Mouse (Mus musculus): ENCODE data around the gene Olfr399.

Gene Olfr399

DNA sequence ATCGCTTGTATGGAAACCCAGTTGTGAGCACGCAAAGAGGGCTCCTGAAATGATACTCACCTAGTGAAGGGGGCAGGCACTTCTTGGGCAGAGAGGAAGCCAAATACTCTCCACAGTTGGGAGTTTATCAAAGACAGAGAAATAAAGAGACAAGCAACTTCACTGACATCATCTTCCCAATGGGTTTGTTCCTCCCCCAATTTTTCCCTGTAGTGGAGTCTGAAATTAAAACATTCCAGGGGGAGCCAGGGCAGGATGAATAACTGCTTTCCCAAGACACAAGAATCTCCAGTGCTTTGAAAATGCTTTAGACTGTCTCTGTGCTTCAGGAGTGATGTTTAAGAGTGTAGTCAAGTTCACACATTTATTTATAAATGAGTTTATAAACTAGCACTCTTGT is at the start of gene Olfr399, which contains the start of gene Olfr139:
Olfr399 (minus strand) TSS at position 165 of the 400 bp plus-strand sequence.
Olfr139 (minus strand) TSS at position 101 of the 400 bp plus-strand sequence.
- no peak for DNase-seq (ENCODE audit: extremely low spot score, low spot score)

DNA sequence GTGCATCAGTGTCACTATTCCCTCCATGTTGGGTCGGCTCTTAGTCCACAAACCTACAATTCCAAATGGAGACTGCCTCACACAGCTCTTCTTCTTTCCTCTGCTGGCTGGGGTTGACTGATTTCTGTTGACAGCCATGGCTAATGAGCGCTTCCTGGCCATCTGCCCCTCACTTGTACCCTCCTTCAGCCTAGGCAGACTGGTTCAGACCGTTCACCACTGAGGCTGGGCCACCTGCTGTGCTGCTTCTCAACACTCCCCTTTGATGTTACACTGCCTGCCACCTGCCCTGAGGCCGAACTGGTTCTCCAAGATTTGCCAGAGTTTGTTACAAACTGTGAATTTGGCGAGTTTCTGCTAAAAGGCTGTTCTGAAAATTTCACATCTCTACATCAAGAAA is 48.7 kb upstream of the Olfr399 start:
- DNase-seq (ENCODE audit: extremely low spot score, low spot score): peak; percentile 12

DNA sequence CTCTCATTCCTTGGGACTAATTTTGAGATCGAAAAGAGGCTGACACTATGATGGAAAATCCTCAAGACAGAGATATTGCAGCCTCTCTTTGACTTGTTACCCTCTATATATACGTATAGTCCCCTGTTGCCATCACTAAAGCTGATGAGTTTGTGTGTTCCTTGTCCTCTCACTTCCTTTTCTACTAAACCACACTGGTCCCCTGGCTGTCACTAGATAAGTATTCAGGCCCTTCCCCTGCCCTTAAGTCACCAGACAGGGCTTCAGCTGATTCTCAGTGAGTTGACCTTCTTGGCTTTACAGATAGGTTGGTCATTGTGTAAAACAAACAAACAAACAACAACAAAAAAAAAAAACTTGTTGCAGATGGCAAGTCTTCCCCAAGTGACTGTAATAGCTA is 45.1 kb upstream of the Olfr399 start:
- no peak for DNase-seq (ENCODE audit: extremely low spot score, low spot score)

DNA sequence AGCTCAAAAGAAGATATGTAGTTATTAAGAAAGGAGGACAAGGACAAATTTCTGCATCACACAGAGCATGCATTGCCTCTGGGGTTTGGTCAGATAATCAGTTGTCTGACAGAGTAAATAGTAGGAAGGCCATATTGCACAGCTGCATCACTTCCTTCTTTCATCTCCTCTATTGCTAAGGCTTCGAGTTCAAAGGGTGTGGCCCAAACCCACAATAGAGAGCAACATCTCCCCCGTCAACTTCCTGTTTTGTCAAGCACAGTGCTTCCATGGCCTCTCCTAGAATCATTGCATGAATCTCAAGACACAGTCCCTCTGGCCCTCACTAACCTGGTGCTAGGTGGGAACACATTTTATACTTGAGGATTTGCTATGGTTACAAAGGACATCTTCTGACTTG is 44.3 kb upstream of the Olfr399 start:
- no peak for DNase-seq (ENCODE audit: extremely low spot score, low spot score)

DNA sequence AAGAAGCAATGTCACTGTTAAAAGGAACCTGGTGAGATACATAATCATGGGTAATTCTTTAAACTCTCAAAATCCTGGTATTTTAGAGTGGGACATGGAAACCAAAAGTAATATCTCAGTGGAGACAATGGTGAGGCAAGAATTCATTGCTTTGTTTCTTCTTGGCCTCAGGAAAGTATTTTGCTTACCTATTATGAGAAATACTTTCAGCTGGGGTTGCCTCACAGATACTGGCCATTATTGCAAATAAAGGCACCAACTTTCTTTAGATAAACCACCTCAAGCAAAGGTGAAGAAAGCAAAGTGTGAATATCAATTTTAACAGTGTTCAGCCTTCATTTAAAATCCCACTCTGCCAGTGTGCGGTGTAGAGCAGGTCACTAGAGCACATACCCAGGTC is 13.2 kb upstream of the Olfr399 start, which contains the start of gene Zfp616:
Zfp616 (plus strand) TSS at position 301 of the 400 bp plus-strand sequence.
- DNase-seq (ENCODE audit: extremely low spot score, low spot score): no peak

DNA sequence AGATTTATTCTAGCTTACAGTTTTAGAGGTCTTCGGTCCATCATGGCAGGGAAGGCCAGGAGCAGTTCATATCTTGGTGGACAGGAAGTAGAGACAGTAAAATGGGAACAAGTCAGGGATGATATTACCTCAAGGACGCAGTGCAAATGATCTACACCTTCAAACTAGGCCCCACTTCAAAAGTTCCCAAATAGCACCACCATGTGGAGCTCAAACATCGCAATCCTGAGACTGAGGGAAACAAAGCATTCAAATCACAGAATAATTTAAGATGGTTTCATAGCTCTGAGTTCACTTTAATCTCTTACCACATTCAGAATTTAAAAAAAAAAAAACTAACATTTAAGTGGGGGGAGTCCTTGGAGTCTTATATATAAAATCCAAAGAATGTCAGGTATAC is 5.1 kb downstream of the Olfr399 start:
- no peak for DNase-seq (ENCODE audit: extremely low spot score, low spot score)

Data from neural tube, embryonic 10.5 days (tissue).